Mouse (Mus musculus) kidney, adult 2 months (tissue): ENCODE results near the gene Slc34a3. TPM values are rescaled to one million over a fixed set of nuclear protein-coding genes. Genes with fewer than 3 reads are reported as not detected.
A peak's percentile ranks its signal among the peaks of the same experiment; 100 is the strongest.

Experiments
- DNase-seq: peaks from one replicate; pipeline ENCODE4 v3.0.0; 2021
- H3K27ac ChIP-seq: fragments of 200-500 bp; 2 replicates; pipeline ENCODE4 v1.5.1; 2012; ENCODE audit warnings: low read depth, low read length, control low read depth, inconsistent platforms; ENCODE audit not compliant: insufficient read depth
- H3K27me3 ChIP-seq: fragments of 200-500 bp; replicated peaks from 2 replicates; pipeline ENCODE4 v1.6.1; 2012; ENCODE audit warnings: mild to moderate bottlenecking, moderate library complexity, low read length, inconsistent platforms; ENCODE audit not compliant: control insufficient read depth, insufficient read depth
- H3K36me3 ChIP-seq: fragments of 200-500 bp; 2 replicates; pipeline ENCODE4 v1.6.1; 2012; ENCODE audit warnings: mild to moderate bottlenecking, moderate library complexity, low read length, inconsistent platforms; ENCODE audit not compliant: control insufficient read depth, insufficient read depth
- H3K4me1 ChIP-seq: fragments of 200-500 bp; 2 replicates; pipeline ENCODE4 v1.6.1; 2011; ENCODE audit warnings: low read length; ENCODE audit not compliant: control insufficient read depth, insufficient read depth
- H3K4me3 ChIP-seq: fragments of 200-500 bp; 2 replicates; pipeline ENCODE4 v1.5.1; 2011; ENCODE audit warnings: mild to moderate bottlenecking, low read depth, low read length, control low read depth; ENCODE audit not compliant: insufficient read depth
- CTCF ChIP-seq: fragments of 200-500 bp; conservative IDR thresholded peaks from 2 replicates; pipeline ENCODE4 v1.5.1; 2011; ENCODE audit warnings: low read depth, mild to moderate bottlenecking, control low read depth, low read length, moderate library complexity, mixed read lengths; ENCODE audit not compliant: insufficient read depth, insufficient read length
- POLR2A ChIP-seq: fragments of 200-500 bp; IDR thresholded peaks from one replicate; pipeline ENCODE4 v1.6.1; 2011; ENCODE audit warnings: low read depth, low read length, control low read depth
- WGBS: fragments of 180-500 bp; shearing (Covaris S2); methylation state at CpG from one replicate; pipeline ENCODE4 v1.1.7; 2018; 5-methylcytosine and 5-hydroxymethylcytosine counted together
- polyA plus RNA-seq: library from polyadenylated mRNA; depleted of rRNA; stranded (reverse); fragments of >200 nt; gene quantifications from 2 replicates; pipeline ENCODE4 v1.2.3, GENCODE M21; 2012

Slc34a3 gene
- polyA plus RNA-seq, 1 experiment, result 240 TPM

DNA sequence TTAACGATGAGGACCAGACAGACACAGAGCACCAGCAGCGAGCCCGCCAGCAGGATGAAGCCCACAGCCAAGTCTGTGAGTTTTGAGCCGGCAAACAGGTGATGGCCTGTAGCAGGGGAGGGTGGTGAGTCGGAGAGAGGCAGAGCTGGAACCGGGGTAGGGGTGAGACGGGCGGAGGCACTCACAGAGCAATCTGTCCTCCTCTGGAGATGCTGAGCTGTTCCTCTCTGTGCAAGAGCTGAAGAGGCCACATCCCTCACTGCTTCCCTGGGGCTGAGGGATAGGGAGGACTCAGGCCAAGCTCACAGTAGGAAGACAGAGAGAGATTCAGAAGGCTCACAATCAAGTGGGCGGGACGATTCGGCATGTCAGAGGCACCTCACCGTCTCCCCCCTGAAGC, 3.1 kb downstream of the Slc34a3 start:
- WGBS, result 70% methylated on average over 12 of the region's 12 CpGs
- TF ChIP-seq POLR2A (no peak), CTCF (no peak)

DNA sequence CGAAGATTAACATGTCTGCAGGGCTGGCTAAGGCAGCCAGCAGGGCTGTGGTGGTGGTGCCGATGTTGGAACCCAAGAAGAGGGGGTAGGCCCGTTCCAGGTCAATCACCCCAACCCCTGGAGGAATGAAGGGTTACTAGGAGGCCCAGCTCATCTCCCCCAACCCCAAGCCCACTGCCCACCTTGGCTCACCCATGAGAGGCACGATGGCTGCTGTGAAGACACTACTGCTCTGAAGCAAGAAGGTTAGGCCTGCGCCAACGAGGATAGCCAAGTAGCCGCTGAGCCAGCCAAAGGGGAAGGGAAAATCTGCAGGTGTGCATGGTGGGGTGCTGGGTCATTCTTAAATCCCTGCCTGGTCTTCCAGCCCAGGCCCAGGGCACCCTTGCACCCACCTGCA, 3.6 kb downstream of the Slc34a3 start:
- Histone ChIP-seq H3K27ac (no peak overlapping the region), H3K4me1 (peaks cover 2% of the 10 kb centered on the region; the same call in 1 of the 2 replicates), H3K4me3 (no peak overlapping the region), H3K36me3 (no peaks in the 10 kb centered on the region), H3K27me3 (no peaks in the 10 kb centered on the region)
- TF ChIP-seq CTCF (no peak), POLR2A (no peak)
- no peak for DNase-seq
- 78% methylated on average over 7 of the region's 7 CpGs for WGBS

More for the DNA sequence above, 3.1 kb downstream of the Slc34a3 start:
- no peak overlapping the region for H3K4me3 ChIP-seq
- H3K27me3 ChIP-seq, result no peaks in the 10 kb centered on the region
- H3K4me1 ChIP-seq, result peaks cover 7% of the 10 kb centered on the region
- DNase-seq, result no peak
- H3K27ac ChIP-seq, result no peak overlapping the region
- no peaks in the 10 kb centered on the region for H3K36me3 ChIP-seq

DNA sequence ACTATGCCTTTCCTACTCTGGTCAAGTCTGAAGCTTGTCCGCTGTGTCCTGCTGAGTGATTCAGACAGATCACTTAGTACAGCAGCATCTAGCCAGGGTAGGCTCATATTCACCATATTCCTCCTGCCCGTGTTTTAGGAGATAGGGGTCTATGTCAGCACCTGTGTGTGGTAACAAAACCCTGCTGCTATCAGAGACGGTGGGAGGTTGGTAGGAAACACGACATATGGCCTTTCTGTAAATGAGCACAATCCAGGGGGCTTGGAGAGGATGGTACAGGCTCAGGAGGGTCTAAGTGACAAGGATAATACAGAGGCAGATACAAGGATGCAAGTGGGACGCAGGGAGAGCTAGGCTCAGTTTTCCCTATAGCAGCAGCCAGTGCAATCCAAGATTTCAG, 4.6 kb downstream of the Slc34a3 start:
- no peak overlapping the region for H3K4me3 ChIP-seq
- 92% methylated on average over 5 of the region's 5 CpGs for WGBS
- TF ChIP-seq CTCF, result no peak
- no peak for TF ChIP-seq POLR2A
- no peaks in the 10 kb centered on the region; the same call in 1 of the 2 replicates for H3K4me1 ChIP-seq
- H3K27ac ChIP-seq, result no peak overlapping the region
- no peaks in the 10 kb centered on the region for H3K36me3 ChIP-seq
- no peaks in the 10 kb centered on the region for H3K27me3 ChIP-seq
- DNase-seq, result no peak

DNA sequence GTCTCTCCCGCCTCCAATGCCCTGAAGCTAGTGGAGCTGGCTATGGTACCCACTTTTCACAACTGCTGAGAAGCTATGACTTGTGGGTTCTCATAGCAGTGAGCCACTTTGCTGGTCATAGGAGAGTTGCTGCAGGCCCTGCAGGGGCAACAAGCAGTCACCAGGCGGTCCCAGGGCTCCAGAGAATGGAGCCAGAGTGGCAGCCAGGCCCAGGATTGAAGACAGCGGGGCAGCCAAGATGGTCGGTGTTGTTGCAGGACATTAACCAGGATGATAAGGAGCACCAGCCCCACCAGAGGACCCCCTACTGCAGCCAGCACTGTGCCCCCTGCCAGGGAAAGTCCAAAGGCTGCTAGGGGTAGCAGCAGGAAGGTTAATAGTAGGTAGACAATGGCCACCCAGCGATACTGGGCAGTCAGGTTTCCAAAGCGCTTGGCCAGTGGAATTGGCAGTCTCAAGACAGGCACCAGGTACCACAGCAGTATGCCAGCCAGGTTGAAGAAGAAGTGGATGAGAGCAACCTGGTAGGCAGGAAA, 5.1 kb downstream of the Slc34a3 start:
- Histone ChIP-seq H3K36me3 (no peaks in the 10 kb centered on the region), H3K4me1 (no peaks in the 10 kb centered on the region; the same call in 1 of the 2 replicates), H3K4me3 (no peak overlapping the region), H3K27me3 (no peaks in the 10 kb centered on the region), H3K27ac (no peak overlapping the region)
- 74% methylated on average over 6 of the region's 6 CpGs for WGBS
- no peak for DNase-seq
- TF ChIP-seq CTCF, result no peak
- no peak for TF ChIP-seq POLR2A

GRCm38 (mm10) chr2:25228431-25228889, 5.7 kb downstream of the Slc34a3 start:
- H3K27ac ChIP-seq, result peak overlapping the region; percentile 32
- H3K4me1 ChIP-seq, result no peaks in the 10 kb centered on the region; the same call in 1 of the 2 replicates
- peak; percentile 10 for TF ChIP-seq POLR2A
- TF ChIP-seq CTCF, result peak; percentile 93
- WGBS, result under 1% methylated on average over 7 of the region's 7 CpGs
- no peaks in the 10 kb centered on the region for H3K27me3 ChIP-seq
- no peaks in the 10 kb centered on the region for H3K36me3 ChIP-seq
- H3K4me3 ChIP-seq, result peak overlapping the region; percentile 4
- DNase-seq, result peak; percentile 96

GRCm38 (mm10) chr2:25227406-25227805, 6.8 kb downstream of the Slc34a3 start:
- H3K27ac ChIP-seq, result no peak overlapping the region
- WGBS, result 86% methylated on average over 4 of the region's 4 CpGs
- H3K4me3 ChIP-seq, result no peak overlapping the region
- DNase-seq, result no peak
- H3K36me3 ChIP-seq, result no peaks in the 10 kb centered on the region
- no peaks in the 10 kb centered on the region; the same call in 1 of the 2 replicates for H3K4me1 ChIP-seq
- no peak for TF ChIP-seq CTCF
- no peak for TF ChIP-seq POLR2A
- H3K27me3 ChIP-seq, result no peaks in the 10 kb centered on the region

- H3K27me3 ChIP-seq, result no peaks in the 10 kb centered on the region
Measured at GRCm38 (mm10) chr2:25226864-25227263, 7.3 kb downstream of the Slc34a3 start.

More at GRCm38 (mm10) chr2:25226864-25227263, 7.3 kb downstream of the Slc34a3 start:
- H3K27ac ChIP-seq, result no peak overlapping the region
- DNase-seq, result no peak
- H3K4me3 ChIP-seq, result no peak overlapping the region
- 87% methylated on average over 5 of the region's 5 CpGs for WGBS
- H3K4me1 ChIP-seq, result no peaks in the 10 kb centered on the region; the same call in 1 of the 2 replicates
- H3K36me3 ChIP-seq, result no peaks in the 10 kb centered on the region
- TF ChIP-seq POLR2A, result no peak
- TF ChIP-seq CTCF, result no peak
